Mouse (Mus musculus) right cerebral cortex, adult 2 months (tissue): ENCODE measurements around the gene Hist1h2bh.

Experiments
- DNase-seq, 2 experiments: peaks; one replicate each; pipeline ENCODE4 v3.0.0; 2021 to 2022; ENCODE audit warnings: low spot score in 2 of 2

Hist1h2bh gene

GRCm38 (mm10) chr13:23530901-23531875, 12.0 kb downstream of the Hist1h2bh start, which contains the start of gene Hist1h4h:
Gene Hist1h4h, plus strand, starts transcription at chr13:23531050.
- peak; percentile 98 for DNase-seq

DNA sequence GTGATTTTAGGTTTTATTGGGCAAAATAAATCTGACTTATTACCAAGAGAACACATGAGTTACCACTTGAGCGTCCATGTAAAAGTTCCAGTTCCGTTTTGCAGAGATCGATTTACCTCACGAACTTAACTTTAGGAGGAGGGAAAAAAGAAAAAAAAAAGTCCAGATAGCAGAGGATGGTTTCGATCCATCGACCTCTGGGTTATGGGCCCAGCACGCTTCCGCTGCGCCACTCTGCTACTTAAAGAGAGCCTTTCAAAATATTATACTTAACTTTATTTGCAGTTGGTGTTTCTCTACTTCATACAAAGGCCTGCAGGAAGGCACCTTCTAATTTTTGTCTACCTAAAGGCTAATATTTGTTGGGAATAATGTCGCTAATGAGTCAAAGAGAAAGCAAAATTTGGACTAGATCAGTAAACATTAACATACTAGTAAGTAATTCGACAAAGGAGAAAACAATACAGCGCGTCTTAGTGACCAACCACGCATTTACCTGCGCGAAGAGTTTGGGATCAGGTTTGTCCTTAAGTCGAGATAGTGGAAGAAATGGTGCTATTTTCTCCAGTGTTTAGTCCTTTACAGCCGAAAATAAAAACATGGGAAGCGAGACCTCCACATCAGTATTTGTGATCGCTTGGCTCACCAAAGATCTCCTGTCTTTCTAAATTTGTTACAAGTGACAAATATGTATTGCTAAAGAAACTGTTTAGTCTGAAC, 12.9 kb downstream of the Hist1h2bh start:
- peak; percentile 77 to 79 for DNase-seq

GRCm38 (mm10) chr13:23529480-23530165, 13.6 kb downstream of the Hist1h2bh start:
- no peak for DNase-seq

GRCm38 (mm10) chr13:23529005-23529404, 14.2 kb downstream of the Hist1h2bh start:
- DNase-seq, result no peak

GRCm38 (mm10) chr13:23526312-23526711, 16.9 kb downstream of the Hist1h2bh start:
- DNase-seq, result peak; percentile 98

- DNase-seq, result no peak
Observed at GRCm38 (mm10) chr13:23525901-23526300, 17.3 kb downstream of the Hist1h2bh start.

DNA sequence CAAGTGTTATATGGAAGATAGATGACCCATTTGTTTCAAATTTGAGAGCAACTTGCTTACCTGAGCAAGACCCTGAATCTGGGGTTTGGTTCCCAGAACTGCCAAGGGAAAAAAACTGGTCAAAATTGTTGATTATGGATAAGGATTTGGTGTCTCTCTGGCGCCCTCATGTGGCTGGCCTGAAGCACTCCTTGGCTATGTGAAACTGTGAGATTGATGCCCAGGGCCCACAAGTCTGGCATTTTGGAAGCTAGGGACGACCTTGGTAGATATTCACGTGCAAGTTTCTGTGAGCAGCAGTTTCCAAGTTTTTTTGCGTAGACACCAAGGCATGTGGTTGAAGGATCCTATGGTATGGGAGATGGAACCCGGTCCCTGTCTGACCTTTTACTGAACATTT, 18.5 kb downstream of the Hist1h2bh start:
- peak; percentile 73 to 76 for DNase-seq

DNA sequence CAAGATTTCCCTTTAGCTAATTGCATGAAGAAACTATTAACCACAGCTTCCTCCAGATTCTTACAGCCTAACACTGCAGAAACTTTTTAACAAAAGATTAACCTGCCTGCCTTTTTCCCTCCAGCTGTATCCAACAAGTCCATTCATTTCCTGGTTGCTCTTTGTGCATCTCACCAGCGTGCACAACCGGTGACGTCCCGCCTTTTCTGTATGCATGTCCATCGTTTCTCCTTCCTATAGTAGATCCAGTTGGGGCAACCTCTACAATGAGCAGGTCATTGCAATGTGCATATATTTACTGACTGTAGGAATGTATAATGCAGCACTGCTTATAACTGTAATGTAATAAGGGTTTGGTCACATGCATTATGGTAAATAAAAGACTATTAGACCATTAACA, 19.2 kb downstream of the Hist1h2bh start:
- DNase-seq, result no peak

GRCm38 (mm10) chr13:23521703-23522102, 21.5 kb downstream of the Hist1h2bh start:
- DNase-seq, result peak; percentile 87 to 92

- DNase-seq, result peak; percentile 90 to 91
Observed at GRCm38 (mm10) chr13:23519416-23519815, 23.8 kb downstream of the Hist1h2bh start.

DNA sequence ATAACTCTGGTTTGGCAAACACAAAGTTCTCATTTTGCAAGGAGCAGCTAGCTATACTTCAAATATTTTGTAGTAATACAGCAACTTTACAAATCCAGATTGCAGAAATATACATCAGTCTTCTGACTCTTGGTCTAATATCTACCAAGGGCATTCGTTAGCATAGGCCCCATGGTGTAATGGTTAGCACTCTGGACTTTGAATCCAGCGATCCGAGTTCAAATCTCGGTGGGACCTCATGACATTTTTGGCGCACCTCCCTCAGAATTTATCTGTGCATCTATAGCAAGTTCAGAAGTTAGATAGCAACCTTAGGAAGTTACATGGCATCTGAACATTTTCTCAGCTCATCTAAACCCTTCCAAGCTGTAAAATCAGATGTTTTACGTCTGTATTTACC, 24.3 kb downstream of the Hist1h2bh start:
- DNase-seq, result peak; percentile 91 to 95

- DNase-seq, result no peak
Observed at GRCm38 (mm10) chr13:23518295-23518603, 24.9 kb downstream of the Hist1h2bh start.

GRCm38 (mm10) chr13:23517603-23518294, 25.4 kb downstream of the Hist1h2bh start:
- DNase-seq, result peak; percentile 96 to 98

GRCm38 (mm10) chr13:23516822-23517602, 26.2 kb downstream of the Hist1h2bh start:
- peak; percentile 80 to 84 for DNase-seq

DNA sequence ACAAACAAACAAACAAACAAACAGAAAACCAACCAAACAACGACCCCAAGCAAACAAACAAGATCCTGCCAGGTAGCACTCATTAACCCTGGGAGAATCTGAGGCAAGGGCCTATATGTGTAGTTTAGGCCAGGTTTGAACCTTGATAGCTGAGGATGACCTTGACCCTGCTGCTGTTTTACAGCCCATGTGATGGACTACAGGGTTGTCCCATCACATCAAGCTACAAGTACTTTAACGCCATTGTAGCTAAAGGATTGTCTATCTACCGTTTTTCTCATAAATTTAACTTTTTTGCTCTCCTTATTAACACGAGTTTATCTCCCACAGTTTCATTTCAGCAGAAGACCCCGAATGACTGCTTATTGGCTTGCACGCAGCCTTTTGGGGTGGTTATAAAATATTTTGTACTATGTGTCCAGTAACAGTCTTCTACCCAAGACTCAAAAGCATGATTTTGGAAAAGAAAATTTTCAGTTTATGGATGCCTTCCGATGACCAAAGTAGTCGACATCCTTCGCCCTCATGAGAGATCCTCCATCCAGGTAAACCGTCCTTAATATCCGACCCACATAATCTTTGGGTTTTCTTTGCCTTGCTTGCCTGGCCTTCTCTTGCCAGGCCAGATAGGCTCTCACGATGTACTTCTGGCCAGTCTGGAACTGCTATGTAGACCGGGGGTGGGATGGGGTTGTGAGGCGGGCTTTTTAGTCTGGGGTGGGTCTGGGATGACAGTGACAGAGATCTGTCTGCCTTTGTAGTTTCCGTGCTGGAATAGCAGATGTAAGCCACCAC, 27.2 kb downstream of the Hist1h2bh start:
- DNase-seq, result no peak

DNA sequence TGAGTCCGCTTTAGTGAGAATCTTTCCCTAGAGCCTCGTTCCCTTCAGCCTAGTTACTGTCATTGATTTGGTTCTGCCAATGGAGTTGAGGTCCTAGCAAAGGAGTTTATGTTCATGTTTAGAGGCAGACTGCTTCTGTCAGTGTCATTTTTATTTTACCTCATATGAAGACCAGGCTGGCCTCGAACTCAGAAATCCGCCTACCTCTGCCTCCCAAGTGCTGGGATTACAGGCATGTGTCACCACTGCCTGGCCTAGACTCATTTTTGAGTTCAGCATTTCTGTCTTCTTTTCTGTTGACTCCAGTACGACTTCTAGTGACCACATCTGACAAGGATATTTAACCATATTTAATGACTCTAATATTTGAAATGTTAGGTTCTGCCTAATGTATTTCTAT, 27.9 kb downstream of the Hist1h2bh start:
- DNase-seq, result no peak

DNA sequence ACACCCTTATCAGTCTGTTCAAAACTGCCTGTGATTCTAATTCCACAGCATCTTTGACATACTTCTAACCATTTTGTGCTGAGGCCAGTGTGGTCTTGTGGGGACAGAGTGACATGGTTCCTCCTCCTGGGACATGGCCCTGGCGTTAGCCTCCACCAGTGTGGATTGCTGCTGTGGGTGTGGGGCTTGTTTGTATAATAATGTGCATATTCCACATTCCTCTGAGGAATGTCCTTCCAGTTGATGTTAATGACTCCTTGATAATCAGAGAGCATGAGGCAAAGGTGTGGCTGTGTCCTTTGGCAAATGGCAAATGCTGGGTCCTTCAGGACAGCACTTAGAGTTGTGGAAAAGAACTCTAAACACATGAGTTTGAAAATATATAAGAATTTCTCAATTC, 29.7 kb downstream of the Hist1h2bh start:
- DNase-seq, result no peak

DNA sequence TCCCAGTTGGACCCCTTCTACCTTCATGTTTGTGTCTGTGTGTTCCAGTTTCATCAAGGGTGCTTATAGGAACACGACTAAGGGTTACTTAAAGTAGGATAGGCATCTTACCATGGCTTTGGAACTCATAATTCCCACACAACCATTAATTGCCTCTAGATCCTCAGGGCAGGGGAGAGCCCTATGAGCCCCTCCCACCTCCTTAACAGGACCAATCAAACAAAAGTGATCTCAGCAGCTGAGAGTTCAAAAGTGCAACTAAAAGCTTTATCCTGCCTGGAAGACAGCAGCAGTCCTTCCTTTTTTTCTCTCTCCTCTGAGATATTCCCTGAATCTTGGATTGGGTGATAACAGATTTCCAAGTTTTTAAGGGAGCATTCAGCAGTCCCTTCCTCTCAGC, 33.1 kb downstream of the Hist1h2bh start:
- DNase-seq, result no peak

- no peak for DNase-seq
Observed at GRCm38 (mm10) chr13:23506819-23507515, 36.2 kb downstream of the Hist1h2bh start.
